Mouse (Mus musculus) cortical plate, adult 2 months (tissue): ENCODE data around the gene Ltk.

ENCODE experiments used
- CTCF ChIP-seq: fragments of 200-500 bp; IDR thresholded peaks from 2 replicates; pipeline ENCODE4 v1.5.1; 2011; ENCODE audit warnings: mild to moderate bottlenecking, control low read depth, low read length; ENCODE audit not compliant: insufficient read depth; ENCODE audit errors: extremely low read depth
- POLR2A ChIP-seq: fragments of 200-500 bp; IDR thresholded peaks from 2 replicates; pipeline ENCODE4 v1.6.1; 2011; ENCODE audit warnings: mild to moderate bottlenecking, low read length, control low read depth; ENCODE audit not compliant: insufficient read depth; ENCODE audit errors: extremely low read depth

- TF ChIP-seq CTCF: peak; percentile 25; the same call in 1 of the 2 replicates
- TF ChIP-seq POLR2A: no peak
Observed at GRCm38 (mm10) chr2:119767246-119767645, 7.0 kb upstream of the Ltk start.
